Mouse (Mus musculus) heart, postnatal 0 days (tissue): ENCODE measurements around the gene Eef1akmt1.

Source experiments
- CTCF ChIP-seq: IDR thresholded peaks from 2 replicates; pipeline ENCODE4 v1.5.1; 2016; ENCODE audit warnings: antibody characterized with exemption, control low read depth, low read depth
- EP300 ChIP-seq: IDR thresholded peaks from 2 replicates; pipeline ENCODE4 v1.6.1; 2016; ENCODE audit warnings: antibody characterized with exemption, low read depth

GRCm38 (mm10) chr14:57547062-57547461 is 24.4 kb downstream of the Eef1akmt1 start:
- no peak for TF ChIP-seq CTCF
- no peak for TF ChIP-seq EP300
